Mouse (Mus musculus) layer of hippocampus, postnatal 36 days (tissue): Measurements from ENCODE around the gene Mapk1ip1. TPM values are rescaled to one million over a fixed set of nuclear protein-coding genes. Genes with fewer than 3 reads are reported as not detected.

ENCODE experiments used
- DNase-seq, 2 experiments: peaks; one replicate each; pipeline ENCODE4 v3.0.0; 2022
- total RNA-seq, 2 experiments: library from RNA; stranded (reverse); gene quantifications; 2 replicates each; pipeline ENCODE4 v1.2.3; 2021

Mapk1ip1 gene
- 10 to 100 TPM; 45.5 to 51.6 TPM for total RNA-seq

DNA sequence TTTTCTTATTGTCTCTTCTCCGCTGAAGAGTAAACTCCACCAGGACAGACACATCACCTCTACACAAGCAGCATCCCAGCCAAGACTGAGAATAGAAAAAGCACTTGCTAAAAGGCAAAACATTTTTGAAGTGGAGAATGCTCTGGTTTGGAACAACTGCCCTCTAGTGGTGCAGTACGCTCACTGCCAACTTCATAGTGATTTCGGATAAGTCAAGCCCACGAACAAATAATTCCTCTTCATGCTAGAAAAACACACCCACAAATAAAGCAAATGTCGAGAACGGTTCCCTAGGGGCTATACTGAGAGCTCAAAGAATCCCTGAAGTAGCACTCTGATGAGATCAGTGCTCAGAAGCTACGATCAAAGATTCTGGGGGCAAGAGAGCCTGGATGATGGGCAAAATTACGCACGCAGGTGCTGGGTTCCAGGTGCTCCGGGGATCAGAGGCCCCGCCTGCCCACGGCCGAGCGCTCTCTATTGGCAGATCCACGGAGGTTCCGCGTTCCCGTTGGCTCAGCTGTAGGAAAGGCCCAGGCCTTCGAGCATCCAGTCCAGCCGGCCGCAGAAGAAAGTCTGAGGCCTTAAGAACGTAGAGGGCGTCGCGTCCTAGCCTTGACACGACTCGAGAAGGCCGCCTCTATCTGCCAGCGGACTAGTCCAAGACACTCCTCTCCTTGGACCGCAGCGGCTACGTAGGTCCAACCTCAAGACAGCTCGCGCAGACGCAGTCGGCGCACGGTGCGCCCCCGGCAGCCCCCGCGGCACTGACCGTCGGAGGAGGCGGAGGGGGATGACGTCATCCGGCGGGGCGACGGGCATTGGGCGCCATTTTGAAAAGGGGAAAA is at the start of gene Mapk1ip1, which contains the start of gene Ppp2r2d:
Mapk1ip1 (minus strand) TSS at position 730 of the 848 bp plus-strand sequence.
Ppp2r2d (plus strand) TSS at position 536 of the 848 bp plus-strand sequence.
- peak; percentile 94 to 96 for DNase-seq

DNA sequence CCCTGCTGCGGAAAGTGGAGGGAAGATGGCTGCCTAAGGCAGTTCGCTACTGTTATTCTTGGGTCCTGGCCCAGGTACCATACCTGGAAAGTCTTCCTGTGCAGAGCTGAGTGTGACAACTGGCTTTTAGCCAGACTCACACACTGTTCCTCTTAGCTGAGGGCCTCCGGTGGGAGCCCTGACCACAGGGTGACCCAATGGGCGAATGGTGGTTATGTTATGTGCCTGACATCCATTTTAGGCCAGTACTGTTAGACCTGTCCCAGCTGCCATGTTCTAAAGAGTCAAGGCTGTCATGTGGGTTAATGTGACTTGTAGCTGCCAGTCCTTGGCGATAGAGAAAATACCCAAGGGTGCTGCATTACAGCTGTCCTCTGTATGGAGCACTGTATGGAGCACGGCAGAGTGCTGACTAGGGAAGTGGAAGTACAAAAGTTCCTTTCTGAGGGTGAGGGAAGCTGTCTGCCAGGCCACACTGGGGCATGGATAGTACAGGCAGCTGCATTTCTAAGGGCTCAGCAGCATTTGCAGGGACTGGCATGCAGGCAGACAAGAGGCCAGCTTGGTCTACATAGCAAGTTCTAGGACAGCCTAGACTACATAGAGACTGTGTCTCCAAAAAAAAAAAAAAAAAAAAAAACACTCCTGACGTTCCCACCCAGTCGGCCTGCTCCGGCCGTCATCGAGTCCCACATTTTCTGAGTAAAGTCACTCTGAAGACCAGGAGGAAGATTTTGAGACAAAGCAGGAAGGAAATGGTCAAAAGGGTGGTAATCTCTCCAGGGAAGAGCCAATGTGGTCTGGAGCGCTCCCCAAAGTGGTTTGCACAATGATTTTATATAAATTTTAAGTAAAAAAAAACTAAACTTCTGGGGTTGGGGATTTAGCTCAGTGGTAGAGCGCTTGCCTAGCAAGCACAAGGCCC is 39.6 kb upstream of the Mapk1ip1 start:
- no peak for DNase-seq

DNA sequence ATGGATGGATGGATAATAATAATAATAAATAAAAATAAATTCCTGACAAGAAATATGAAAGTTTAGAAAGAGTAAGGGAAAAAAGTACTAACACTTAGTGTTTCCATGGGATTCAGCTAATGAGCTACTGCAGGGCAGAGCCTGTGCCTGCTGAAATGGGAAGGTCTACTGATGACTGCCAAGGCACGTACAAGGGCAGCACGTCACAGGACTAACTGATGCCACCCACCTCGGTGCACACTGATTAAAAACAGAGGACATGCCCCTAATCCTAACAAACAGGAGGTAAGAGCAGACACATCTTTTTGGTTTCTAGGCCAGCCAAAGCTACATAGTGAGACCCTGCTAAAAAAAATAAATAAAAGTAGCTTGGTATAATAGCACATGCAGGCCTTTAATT is 37.7 kb upstream of the Mapk1ip1 start:
- DNase-seq: no peak

DNA sequence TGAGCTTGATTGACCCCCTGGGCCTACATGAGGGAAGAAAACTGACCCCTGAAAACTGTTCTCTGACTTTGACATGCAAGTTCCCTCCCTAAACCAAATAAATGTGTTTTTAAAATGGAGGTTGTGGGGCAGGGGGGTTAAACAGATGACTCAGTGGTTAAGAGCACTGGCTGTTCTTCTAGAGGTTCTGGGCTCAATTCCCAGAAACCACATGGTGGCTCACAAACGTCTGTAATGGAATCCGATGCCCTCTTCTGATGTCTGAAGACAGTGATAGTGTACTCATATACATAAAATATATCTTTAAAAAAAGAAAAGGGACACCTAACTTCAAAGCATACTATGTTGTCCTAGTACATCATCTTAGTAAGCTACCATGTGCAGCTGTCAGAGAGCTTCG is 29.0 kb upstream of the Mapk1ip1 start:
- no peak for DNase-seq

DNA sequence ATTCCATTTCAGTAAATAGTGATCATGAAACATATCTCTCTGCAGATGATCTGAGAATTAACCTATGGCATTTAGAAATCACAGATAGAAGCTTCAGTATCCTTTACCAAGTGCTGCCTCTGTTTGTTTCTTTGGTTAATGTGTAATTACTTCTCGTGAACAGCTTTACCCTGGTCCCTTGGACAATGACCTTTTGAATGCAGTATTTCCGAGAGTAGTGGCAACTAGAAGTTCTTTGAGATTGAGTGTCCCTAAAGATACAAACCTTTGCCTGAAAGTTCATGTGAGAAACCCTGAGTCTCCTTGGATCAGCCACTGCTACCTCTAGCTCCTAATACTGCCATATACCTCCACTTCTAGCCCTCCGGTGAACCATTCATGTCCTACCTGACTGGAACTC is 26.9 kb upstream of the Mapk1ip1 start:
- DNase-seq: no peak

DNA sequence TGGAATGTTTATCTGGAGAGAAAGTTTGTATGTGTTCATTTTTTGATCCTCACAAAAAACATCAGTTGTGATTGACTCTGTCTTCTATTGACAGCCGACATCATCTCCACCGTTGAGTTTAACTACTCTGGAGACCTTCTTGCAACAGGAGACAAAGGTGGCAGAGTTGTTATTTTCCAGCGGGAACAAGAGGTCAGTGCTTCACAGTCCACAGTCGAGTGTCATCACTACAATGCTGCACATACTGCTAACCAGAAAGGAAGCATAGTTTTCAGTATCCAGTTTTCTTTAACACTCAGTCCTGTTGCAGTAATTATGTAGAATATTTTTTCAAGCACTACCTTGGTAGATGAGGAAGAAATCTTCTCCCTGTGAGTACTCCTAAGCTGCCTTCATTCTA is 22.2 kb upstream of the Mapk1ip1 start:
- no peak for DNase-seq

DNA sequence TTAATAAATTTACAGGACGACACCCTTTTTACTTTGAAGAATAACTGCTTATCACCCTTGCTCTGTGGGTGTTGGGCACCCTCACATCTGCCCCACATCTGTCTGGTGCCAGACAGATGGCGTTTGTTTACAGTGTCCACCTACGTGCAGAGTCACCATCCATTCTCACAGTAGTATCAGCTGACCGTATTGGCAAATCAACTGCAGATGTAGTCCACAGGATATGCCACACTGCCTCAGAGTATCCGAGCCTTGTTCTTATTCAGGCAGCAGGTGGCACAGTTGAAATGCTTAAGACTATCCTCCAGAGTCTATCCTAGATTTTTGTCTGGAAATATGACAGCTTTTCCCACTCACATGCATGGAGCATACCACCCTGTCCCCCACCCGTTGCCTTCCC is 21.2 kb upstream of the Mapk1ip1 start:
- DNase-seq: no peak

DNA sequence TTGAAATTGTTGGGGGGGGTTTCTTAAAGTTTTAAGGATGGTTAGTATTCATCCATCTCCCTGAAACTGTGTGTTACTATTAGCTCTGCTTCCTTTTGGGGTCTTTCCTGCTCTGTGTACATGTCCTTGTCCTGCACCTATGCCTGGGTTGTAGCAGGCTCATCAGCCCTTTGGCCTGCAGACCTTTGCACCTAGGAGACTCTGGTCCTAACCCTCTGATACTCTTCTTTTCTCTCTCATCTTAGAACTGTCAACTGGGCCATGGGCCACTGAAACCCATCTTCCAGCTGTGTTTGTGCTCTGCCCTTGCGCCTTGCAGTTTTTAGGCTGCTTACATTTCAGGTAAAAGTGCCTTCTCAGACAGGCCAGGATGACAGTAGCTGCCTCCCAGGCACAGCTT is 18.7 kb upstream of the Mapk1ip1 start:
- no peak for DNase-seq

DNA sequence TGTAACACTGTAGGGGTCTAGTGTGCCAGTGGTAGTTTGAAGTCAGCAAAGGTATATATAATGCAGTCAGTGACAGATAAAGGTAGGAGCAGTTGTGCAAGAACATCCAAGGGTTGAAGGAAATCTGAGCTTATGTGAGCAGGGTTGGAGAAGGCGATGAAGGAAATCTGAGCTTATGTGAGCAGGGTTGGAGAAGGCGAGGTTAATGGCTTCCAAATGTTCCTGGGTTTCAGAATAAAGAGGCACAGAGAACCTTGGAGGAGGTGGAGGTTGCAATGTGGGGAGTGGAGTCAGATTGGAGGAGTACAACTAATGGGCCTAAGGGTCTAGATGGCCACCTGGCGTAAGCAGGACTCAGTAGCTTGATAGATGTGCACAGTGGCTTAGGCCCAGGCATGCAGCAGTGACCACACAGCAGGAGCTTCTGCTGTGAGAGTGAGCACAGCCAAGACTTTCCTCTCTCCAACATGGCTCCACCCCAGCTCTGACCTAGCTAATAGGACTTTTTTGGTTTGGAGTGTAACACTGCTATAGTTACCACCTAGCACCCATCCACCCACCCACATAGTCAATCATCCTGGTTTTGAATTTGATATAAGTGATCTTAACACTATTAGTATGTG is 18.0 kb upstream of the Mapk1ip1 start:
- no peak for DNase-seq

DNA sequence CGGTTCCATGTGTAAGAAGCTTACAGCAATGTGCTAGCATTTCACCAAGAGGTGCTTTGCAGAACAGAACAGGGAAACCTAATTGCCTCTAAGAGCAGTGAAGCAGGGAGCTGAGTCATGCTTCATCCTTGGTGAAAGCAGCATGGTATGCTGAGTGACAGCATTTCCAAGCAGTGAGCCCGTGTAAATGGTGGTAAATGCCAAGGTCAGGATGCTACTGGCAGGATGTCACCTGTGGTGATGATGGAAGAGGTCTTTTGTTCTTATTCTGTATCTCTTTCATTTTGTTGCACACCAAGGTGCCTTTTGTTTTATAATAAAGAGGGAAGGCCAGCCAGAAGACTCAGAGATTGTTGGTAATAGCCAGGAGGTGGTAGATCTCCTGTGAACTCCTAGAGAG is 10.6 kb upstream of the Mapk1ip1 start:
- no peak for DNase-seq

DNA sequence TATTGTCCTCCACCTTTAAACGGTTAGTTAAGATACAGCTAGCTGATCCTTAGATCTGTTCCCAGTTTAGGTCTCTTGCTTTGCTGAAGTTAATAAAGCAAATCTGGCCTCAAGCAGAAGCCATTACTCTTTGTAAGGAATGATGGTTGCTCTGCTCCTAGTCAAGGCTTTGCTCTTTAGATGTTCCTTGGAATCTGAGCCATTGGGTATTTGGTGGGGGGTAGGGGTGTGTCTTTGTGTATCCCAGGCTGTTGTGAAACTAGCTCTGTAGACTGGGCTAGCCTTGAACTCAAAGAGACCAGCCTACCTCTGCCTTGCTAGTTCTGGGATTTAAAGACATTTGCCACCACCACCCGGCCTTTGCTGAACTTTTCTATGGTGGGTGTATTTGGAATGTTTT is 8.1 kb upstream of the Mapk1ip1 start:
- DNase-seq: no peak

DNA sequence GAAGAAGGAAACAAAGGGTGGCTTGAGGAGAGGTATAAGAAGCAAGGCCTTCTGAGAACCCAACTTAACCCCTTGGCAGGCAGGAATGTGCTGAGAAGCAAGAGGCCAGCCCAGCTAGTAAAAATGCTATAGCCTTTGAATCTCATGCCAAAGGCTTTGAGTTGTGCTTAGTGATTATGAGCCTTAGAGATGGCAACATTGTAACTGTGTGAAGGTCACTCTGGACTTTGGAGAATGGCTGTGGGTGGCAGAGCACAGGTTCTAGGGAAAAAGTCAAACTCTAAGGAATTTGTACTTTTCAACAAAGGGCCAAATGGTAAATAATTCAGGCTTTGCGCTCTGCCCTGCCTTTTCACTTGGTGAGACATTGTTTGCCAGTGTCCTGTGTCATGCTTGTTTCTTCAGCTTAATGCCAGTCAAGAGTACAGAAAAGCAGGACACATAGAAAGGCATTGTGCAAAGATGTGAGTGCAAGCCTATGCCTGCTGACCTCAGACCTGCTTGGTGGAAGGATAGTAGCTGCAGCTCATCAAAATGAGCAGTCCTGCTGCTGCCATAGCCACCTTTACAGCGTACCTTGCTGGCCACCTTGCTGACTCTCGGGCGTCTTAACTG is 7.5 kb upstream of the Mapk1ip1 start:
- DNase-seq: no peak

DNA sequence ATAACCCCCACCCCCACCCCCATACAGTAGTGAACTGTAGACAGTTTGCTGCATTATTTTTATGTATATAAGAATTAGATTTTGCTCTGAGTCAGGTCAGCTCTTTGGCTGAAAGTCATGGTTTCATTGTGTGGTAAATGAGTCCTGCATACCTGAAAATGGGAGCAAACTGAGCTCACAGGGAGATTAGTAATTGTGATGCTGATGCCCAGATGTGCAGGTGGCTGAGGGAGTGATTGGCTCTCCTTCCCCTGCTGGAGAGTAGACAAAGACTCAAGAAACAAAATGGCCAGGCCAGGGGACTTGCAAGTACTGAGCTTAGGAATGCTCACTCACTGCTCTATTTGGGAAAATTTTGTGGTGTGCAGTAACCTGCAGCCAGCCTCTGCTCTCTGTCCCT is 4.0 kb upstream of the Mapk1ip1 start:
- DNase-seq: no peak

DNA sequence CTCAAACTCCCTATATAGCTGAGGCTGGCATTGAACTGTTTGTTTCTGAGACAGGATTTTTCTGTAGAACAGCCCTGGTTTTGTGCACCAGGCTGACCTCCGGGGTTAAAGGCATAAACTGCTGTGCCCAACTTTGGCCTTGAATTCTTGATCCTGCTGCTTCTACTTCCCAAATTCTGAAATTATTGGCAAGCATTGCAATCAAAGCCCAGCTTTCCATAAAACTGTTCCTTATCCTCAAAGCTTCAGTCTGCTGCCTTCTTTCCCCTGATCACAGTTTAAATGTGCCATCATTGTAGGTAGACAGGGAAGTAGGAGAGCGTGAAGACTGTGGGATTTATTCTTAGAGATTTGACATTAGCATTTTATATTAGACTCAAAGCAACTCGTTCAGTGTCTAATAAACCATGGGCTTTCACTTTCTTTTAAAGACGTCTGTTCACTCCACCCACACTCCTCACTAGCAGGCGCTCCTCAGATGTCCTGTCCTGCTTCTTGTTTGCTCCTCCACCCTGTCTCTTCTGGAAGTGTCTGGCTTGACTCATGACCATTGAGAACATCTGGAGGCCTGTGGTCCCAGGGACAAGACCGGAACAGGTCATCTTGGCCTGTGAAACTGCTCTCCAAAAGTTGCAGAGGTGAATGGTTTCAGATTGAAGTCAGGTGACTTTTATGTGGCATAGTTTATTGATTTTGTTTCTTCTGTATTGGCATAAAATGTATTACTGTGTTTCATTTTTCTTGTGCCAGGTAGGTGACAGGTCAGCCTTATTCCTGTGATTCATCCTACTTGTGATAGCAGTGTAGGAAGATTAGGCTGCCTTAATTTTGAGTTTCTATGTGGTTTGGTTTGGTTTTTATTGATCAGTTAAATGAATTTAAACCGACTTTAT is 2.2 kb upstream of the Mapk1ip1 start:
- no peak for DNase-seq

DNA sequence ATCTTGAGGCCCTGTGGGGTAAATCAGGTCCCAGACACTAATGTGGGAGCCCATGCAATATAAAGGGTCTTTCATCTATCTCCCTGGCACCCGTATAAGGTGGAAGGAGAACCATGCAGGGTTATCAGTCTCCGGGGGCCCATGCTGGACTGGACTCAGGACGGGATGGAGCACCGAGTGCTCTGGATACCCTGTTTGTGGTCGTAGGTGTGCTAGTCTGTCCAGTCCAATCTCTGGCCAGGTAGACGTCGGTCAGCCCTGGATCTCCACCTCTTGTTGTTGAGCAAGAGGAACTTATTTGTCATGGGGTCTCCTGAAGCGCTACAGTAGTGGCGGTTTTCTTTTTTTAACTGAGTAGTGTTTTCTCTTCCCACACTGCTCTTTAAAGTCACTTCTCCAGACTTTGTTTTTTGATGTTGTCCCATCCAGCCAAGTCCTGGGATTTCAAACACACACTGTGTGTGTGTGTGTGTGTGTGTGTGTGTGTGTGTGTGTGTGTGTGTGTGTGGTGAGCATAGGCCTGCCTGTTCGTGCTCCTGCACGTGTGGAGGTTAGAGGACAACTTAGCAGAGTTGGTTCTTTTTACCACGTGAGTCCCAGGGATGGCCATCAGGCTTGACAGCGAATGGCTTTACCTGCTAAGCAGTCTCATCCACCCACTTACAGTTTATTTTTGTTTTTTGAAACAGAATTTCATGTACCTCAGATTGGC is 1.4 kb upstream of the Mapk1ip1 start:
- DNase-seq: no peak

DNA sequence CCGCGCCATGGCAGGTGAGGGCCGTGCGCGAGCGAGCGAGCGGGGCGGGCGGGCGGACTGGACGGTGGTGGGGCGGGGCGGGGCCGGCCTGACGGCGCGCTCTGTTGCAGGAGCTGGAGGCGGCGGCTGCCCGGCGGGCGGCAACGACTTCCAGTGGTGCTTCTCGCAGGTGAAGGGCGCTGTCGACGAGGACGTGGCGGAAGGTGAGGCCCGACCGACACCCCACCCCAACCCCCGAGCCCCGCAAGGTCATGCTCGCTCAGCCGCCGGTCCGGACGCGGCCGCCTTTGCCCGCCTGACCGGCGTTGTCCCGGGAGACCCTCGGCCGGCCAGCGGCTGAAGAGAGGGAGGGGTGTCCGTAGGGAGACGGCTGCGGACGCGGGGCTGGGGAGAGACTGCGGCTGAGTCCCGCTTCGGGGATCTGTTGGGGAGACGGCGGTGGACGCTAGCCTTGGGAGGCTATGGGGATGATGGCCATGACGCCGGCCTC is 474 bp upstream of the Mapk1ip1 start:
- no peak for DNase-seq

DNA sequence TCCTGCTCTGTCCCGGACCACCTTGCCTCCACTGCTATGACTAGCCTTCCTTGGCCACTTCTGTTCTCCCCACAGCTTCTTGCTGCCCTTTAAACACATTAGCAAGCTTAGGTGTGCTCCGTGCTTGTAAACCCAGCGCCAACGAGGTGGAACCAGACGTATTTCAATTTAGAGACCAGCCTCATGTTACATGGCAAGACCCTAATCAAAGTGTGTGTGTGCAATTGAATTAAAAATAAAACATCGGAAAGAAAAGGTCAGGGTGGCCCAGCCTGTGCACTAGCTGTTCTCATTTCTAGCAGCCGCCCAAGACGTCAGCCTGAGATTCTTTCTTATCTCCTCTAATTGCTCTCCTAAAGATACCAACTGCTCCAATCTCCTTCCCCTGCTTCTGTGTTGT is 962 bp downstream of the Mapk1ip1 start:
- no peak for DNase-seq

DNA sequence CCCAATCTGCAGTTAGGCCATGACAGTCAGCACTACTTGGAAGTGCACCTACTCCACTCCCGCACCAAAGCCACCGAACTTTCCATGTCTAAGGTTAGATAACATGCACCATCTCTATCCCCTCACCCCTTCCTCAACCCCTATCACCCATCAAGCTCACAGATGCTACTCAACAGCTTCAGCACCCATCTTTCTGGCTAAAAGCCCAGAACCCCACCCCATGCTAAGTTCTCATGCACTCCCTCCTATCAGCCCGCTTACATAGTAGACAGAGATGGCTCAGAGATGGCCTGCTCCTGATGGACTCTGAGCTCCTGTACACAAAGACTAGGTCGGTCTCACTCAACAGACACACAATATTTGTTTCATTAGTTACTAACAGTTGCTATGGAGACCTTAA is 2.7 kb downstream of the Mapk1ip1 start:
- DNase-seq: no peak

DNA sequence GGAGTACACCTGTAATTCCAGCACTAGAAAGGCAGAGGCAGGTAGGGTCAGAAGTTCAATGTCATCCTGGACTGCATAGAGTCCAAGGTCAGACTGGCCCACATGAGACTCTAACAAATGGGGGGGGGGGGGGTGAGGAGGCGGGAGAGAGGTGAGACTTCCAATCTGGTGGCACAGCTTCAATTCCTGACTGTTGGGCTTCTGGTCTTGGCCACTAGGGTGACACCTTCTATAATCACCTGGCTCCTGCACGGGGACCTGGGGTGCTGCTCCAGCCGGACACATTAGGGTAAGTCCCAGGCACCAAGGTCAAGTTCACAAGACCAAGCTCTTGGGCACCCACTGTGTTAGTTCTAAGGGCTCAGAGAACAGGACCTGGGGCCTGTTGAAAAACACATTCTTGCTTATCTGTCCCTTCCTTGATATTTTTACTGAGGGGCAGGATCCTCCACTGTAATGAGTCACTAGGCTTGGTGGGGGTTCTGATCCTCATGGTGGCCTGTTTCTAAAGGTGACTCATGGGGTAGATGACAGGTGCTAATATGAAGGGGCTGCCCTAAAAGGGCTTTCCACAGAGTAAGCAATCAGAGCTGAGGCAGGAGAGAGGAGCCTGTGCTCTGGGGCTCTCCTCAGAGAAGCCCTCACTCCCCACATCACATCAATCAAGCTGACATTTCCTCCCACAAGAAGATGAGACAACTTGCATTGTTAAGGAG is 4.5 kb downstream of the Mapk1ip1 start:
- DNase-seq: no peak

DNA sequence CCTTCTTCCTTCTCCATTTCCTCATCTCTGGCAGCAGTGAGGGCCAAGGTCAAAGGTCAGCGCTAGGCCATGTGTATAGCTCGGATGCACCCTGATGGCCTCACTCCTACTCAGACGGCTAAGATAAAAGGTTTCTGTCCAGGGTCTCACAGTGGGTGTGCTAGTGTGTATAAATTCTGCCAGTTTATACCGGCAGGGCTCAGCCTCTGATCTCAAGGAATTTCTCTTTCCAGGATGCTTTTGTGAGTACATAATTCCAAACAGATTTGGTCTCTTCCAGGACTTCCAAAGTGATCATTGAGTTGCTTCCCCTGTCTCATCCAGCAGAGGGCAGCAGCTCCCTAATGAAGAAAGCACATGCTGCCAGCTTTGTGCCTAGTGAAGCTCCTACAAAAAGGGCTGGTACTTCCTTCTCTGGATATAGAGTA is 5.5 kb downstream of the Mapk1ip1 start:
- DNase-seq: peak; percentile 80
